Mouse (Mus musculus): ENCODE data around the gene Mmel1.

DNA sequence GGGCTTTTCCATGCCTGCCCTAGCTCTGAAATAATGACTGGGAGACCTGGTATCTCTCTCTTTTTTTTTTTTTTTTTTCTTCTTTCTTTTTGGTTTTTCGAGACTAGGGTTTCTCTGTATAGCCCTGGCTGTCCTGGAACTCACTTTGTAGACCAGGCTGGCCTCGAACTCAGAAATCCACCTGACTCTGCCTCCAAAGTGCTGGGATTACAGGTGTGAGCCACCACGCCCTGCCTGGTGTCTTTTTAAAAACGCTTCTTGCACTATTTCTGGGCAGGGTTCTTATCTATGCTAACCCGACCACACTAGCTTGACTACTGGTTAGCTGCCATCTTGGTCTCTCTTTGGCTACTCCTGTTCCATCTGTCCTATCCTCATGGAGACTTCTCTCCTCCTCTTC, 39.1 kb downstream of the Mmel1 start:
- TF ChIP-seq CTCF (IDR thresholded peaks at IDR 0.05; ENCODE audit: extremely low read depth, insufficient read length, insufficient replicate concordance, low read depth, low read length) (no peak), POLR2A (IDR thresholded peaks at IDR 0.05; ENCODE audit: low read depth, low read length) (no peak)

All from small intestine, adult 2 months (tissue).